Comparison of ENCODE assay signal across 9 mouse cellular contexts in the genomic region with DNA sequence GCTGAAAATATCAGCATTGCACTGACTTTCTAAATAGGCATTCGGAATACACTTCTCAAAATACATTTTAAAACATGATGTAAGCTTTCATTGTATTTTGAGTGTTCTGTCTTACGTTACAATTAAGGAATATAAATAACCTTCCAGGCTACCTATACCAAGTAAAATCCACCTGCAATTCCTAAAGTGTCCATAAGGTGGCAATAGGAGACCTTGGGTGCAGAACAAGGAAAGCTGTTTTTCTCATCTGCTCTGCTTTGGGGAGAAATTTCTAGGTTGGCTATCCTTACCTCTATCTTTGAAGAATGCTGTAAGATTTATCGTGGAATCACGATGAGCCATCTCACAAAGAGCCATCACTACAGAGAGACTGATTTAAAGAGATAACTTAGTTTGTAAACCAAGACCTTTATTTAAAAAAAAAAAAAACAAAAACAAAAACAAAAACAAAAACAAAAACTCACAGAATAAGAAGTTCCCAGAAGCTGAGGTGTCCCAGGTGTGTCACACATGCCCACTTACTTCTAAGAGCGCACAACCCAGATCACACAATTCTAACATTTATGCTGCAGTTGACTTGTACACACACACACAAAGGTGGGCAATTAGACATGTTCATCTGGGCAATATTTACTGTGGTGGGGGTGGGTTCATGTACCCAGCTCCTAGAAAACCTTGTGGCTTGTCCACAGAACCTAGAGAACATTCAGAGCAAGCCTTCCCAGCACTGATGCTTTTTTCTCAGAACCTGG.
A peak's percentile ranks its signal among the peaks of the same experiment; 100 is the strongest.
DNase-seq lines count a peak whose midpoint lies in the region; ATAC-seq and TF ChIP-seq lines count a peak whose summit lies in the region.
"Had no signal": no experiment of that assay in that cellular context is flagged by ENCODE, and none has a peak within 500 bp of the region (broad histone marks: within the 10 kb centered on the region; RNA-seq: fewer than 3 reads in every experiment).

No protein-coding gene starts in this region.

- no peaks in the 10 kb centered on the region for H3K27me3 ChIP-seq in hindbrain, embryonic 16.5 days (replicated peaks; ENCODE audit: control insufficient read depth, insufficient read depth, low read length)

- peaks cover 0 to 3% of the 10 kb centered on the region in 2 experiments; a peak in 1 of 4 replicates for H3K4me1 ChIP-seq in ES-E14 (ENCODE audit: control insufficient read depth in 2 of 2, insufficient read depth in 2 of 2, low read length in 2 of 2, poor library complexity in 1 of 2)
- H3K4me1 ChIP-seq in hindbrain, embryonic 16.5 days (ENCODE audit: control insufficient read depth, insufficient read depth, low read depth, low read length): no peaks in the 10 kb centered on the region
- H3K4me1 ChIP-seq: megakaryocyte, embryonic 14.5 days had no signal

- peak; percentile 79 for ATAC-seq in hindbrain, embryonic 16.5 days
- ATAC-seq in megakaryocyte-erythroid progenitor cell, adult 5-6 weeks (replicated peaks; ENCODE audit: low FRiP score, low TSS enrichment, poor library complexity, severe bottlenecking): peak; percentile 81; the same call in 1 of the 2 replicates

- H3K4me2 ChIP-seq in hindbrain, embryonic 16.5 days (ENCODE audit: low read length): no peak overlapping the region

- no peaks in the 10 kb centered on the region for H3K36me3 ChIP-seq in ES-E14 (ENCODE audit: control insufficient read depth, insufficient read depth, low read length, poor library complexity, severe bottlenecking)
- no peaks in the 10 kb centered on the region for H3K36me3 ChIP-seq in hindbrain, embryonic 16.5 days (ENCODE audit: control insufficient read depth, insufficient read depth, low read length)

- WGBS in hindbrain, embryonic 16.5 days: 26% methylated on average over 5 of the region's 5 CpGs

- no peak overlapping the region for H3K4me3 ChIP-seq in ES-E14 (ENCODE audit: insufficient read depth in 1 of 2, low read depth in 1 of 2, low read length in 2 of 2, poor library complexity in 1 of 2, severe bottlenecking in 1 of 2)
- no peak overlapping the region for H3K4me3 ChIP-seq in hindbrain, embryonic 16.5 days (ENCODE audit: low read length)
- H3K4me3 ChIP-seq: megakaryocyte, embryonic 14.5 days had no signal

- no peak overlapping the region for H3K9ac ChIP-seq in ES-E14 (ENCODE audit: insufficient read depth, low read depth, low read length, poor library complexity, severe bottlenecking)
- no peak overlapping the region for H3K9ac ChIP-seq in hindbrain, embryonic 16.5 days (ENCODE audit: low read depth, low read length)

- in situ Hi-C loops in ES-E14 (cut with MboI; ENCODE audit: low sequenced_read_pairs in 2 of 2, unreplicated experiment in 2 of 2): loop anchor here (25.0 kb wide), 2 partner anchors 376 to 651 kb away; a partner anchor contains a TSS

- peak; percentile 66 for DNase-seq in layer of hippocampus, adult 9-10 months (ENCODE audit: low spot score)
- DNase-seq in layer of hippocampus, postnatal 10 days (ENCODE audit: low spot score in 2 of 2): no peak
- DNase-seq in ES-E14 (ENCODE audit: low read depth, low spot score): peak; percentile 68
- peak; percentile 57 for DNase-seq in cerebellum, adult 8-10 months
- no peak for DNase-seq in adrenal gland, adult 2 months
- no peak for DNase-seq in frontal cortex, postnatal 25 days (ENCODE audit: low spot score in 2 of 2)

- H3K27ac ChIP-seq in ES-E14 (ENCODE audit: insufficient read depth, low read depth, low read length, poor library complexity, severe bottlenecking): no peak overlapping the region
- H3K27ac ChIP-seq in hindbrain, embryonic 16.5 days (ENCODE audit: low read depth, low read length): no peak overlapping the region

- H3K9me3 ChIP-seq in ES-E14 (ENCODE audit: control insufficient read depth, insufficient read depth, low read depth, low read length): no peaks in the 10 kb centered on the region
- no peaks in the 10 kb centered on the region for H3K9me3 ChIP-seq in hindbrain, embryonic 16.5 days (ENCODE audit: control insufficient read depth, low read length)
- H3K9me3 ChIP-seq: megakaryocyte, embryonic 14.5 days had no signal

TF ChIP-seq in ES-E14, 5 proteins besides CTCF, POLR2A, EP300 and RAD21:
- TF ChIP-seq CHD2 (IDR thresholded peaks at IDR 0.05; ENCODE audit: low read depth, low read length): no peak
- TF ChIP-seq MAFK (IDR thresholded peaks at IDR 0.05; ENCODE audit: insufficient read depth, low read depth, low read length): no peak
- TF ChIP-seq HCFC1 (IDR thresholded peaks at IDR 0.05; ENCODE audit: borderline replicate concordance, insufficient read depth, low read length): no peak
- TF ChIP-seq ZC3H11A (IDR thresholded peaks at IDR 0.05; ENCODE audit: borderline replicate concordance, low read depth, low read length): peak; percentile 98
- TF ChIP-seq ZNF384 (IDR thresholded peaks at IDR 0.05; ENCODE audit: low read depth, low read length): 0 out of 2 replicates have a peak, but pooled peaks have one; percentile 29

Comparison
In these comparisons a context has a peak if more than half of its experiments do, and no peak if none do; other contexts are left out.
1. DNase-seq: peak in layer of hippocampus, adult 9-10 months (single experiment), ES-E14 (single experiment) and cerebellum, adult 8-10 months (single experiment); none in layer of hippocampus, postnatal 10 days (0 of 2), adrenal gland, adult 2 months (single experiment) and frontal cortex, postnatal 25 days (0 of 2).